Mouse (Mus musculus) liver, embryonic 12.5 days (tissue): ENCODE results near the gene Tinag. TPM values are rescaled to one million over a fixed set of nuclear protein-coding genes. Genes with fewer than 3 reads are reported as not detected.

Experiments used
- ATAC-seq: fragments of 200-750 bp; cut with Nextera tagmentation; 2 replicates; pipeline ENCODE4 v1.8.0; 2017; ENCODE audit warnings: moderate number of reproducible peaks, mild to moderate bottlenecking, moderate library complexity
- H3K27ac ChIP-seq: fragments of 300-500 bp; sonication (generic); 2 replicates; pipeline ENCODE4 v1.5.1; 2016; ENCODE audit warnings: mild to moderate bottlenecking
- H3K27me3 ChIP-seq: fragments of 300-500 bp; sonication (generic); replicated peaks from 2 replicates; pipeline ENCODE4 v1.6.1; 2016; ENCODE audit warnings: mild to moderate bottlenecking, moderate library complexity
- H3K36me3 ChIP-seq: fragments of 300-500 bp; sonication (generic); 2 replicates; pipeline ENCODE4 v1.6.1; 2016; ENCODE audit warnings: mild to moderate bottlenecking, moderate library complexity
- H3K4me1 ChIP-seq: fragments of 300-500 bp; sonication (generic); 2 replicates; pipeline ENCODE4 v1.6.1; 2016
- H3K4me2 ChIP-seq: fragments of 300-500 bp; sonication (generic); 2 replicates; pipeline ENCODE4 v1.6.1; 2016; ENCODE audit warnings: mild to moderate bottlenecking, moderate library complexity
- H3K4me3 ChIP-seq: fragments of 300-500 bp; sonication (generic); 2 replicates; pipeline ENCODE4 v1.5.1; 2016; ENCODE audit warnings: mild to moderate bottlenecking, moderate library complexity
- H3K9ac ChIP-seq: fragments of 300-500 bp; sonication (generic); 2 replicates; pipeline ENCODE4 v1.6.1; 2016; ENCODE audit warnings: mild to moderate bottlenecking, moderate library complexity
- H3K9me3 ChIP-seq: fragments of 300-500 bp; sonication (generic); replicated peaks from 2 replicates; pipeline ENCODE4 v1.6.1; 2016; ENCODE audit warnings: mild to moderate bottlenecking, moderate library complexity
- WGBS: fragments of 180-500 bp; shearing (Covaris S2); methylation state at CpG from one replicate; pipeline ENCODE4 v1.1.7; 2016; ENCODE audit not compliant: insufficient replicate concordance; 5-methylcytosine and 5-hydroxymethylcytosine counted together
- polyA plus RNA-seq: library from polyadenylated mRNA; unstranded; fragments of >200 nt; fragmentation: Nextera tagmentation; extraction: Ambion mirVana; gene quantifications from 2 replicates; pipeline ENCODE4 v1.2.1, GENCODE M21; 2016

The Tinag gene
- polyA plus RNA-seq, 1 experiment from 2014 or later, result not detected

- WGBS, result 63% methylated on average over 1 of the region's 1 CpGs
- no peaks in the 10 kb centered on the region for H3K9me3 ChIP-seq
- no peak overlapping the region for H3K9ac ChIP-seq
- H3K36me3 ChIP-seq, result no peaks in the 10 kb centered on the region
- no peak overlapping the region for H3K27ac ChIP-seq
- H3K4me1 ChIP-seq, result no peaks in the 10 kb centered on the region
- no peak for ATAC-seq
- H3K4me2 ChIP-seq, result no peak overlapping the region
- no peaks in the 10 kb centered on the region for H3K27me3 ChIP-seq
- H3K4me3 ChIP-seq, result no peak overlapping the region
These were observed 49.6 kb downstream of the Tinag start for GRCm38 (mm10) chr9:76996021-76996420.

GRCm38 (mm10) chr9:76989946-76990345, 55.6 kb downstream of the Tinag start:
- no peak for ATAC-seq
- H3K9ac ChIP-seq, result no peak overlapping the region

GRCm38 (mm10) chr9:76934813-76935212, 110.8 kb downstream of the Tinag start:
- H3K27me3 ChIP-seq, result no peaks in the 10 kb centered on the region
- no peak overlapping the region for H3K4me3 ChIP-seq
- no peak overlapping the region for H3K4me2 ChIP-seq
- H3K9ac ChIP-seq, result no peak overlapping the region
- no peaks in the 10 kb centered on the region for H3K9me3 ChIP-seq
- no peak for ATAC-seq
- no peaks in the 10 kb centered on the region for H3K36me3 ChIP-seq
- 92% methylated on average over 1 of the region's 1 CpGs for WGBS
- no peaks in the 10 kb centered on the region for H3K4me1 ChIP-seq
- H3K27ac ChIP-seq, result no peak overlapping the region

More at GRCm38 (mm10) chr9:76989946-76990345, 55.6 kb downstream of the Tinag start:
- no peak overlapping the region for H3K4me3 ChIP-seq
- no peaks in the 10 kb centered on the region for H3K27me3 ChIP-seq
- H3K27ac ChIP-seq, result no peak overlapping the region
- H3K4me1 ChIP-seq, result no peaks in the 10 kb centered on the region
- no peaks in the 10 kb centered on the region for H3K9me3 ChIP-seq
- no peaks in the 10 kb centered on the region for H3K36me3 ChIP-seq
- no peak overlapping the region for H3K4me2 ChIP-seq

GRCm38 (mm10) chr9:76915093-76915661, 130.4 kb downstream of the Tinag start:
- 69% methylated on average over 5 of the region's 5 CpGs for WGBS
- H3K27ac ChIP-seq, result no peak overlapping the region
- H3K4me3 ChIP-seq, result no peak overlapping the region
- no peak overlapping the region for H3K9ac ChIP-seq
- H3K4me2 ChIP-seq, result no peak overlapping the region
- no peaks in the 10 kb centered on the region for H3K36me3 ChIP-seq
- ATAC-seq, result no peak
- no peaks in the 10 kb centered on the region for H3K9me3 ChIP-seq
- no peaks in the 10 kb centered on the region for H3K27me3 ChIP-seq
- H3K4me1 ChIP-seq, result no peaks in the 10 kb centered on the region
